Mouse (Mus musculus) frontal cortex, postnatal 36 days (tissue): Measurements from ENCODE around the gene Zdhhc9.

Source experiments
- DNase-seq, 2 experiments: peaks; one replicate each; pipeline ENCODE4 v3.0.0; 2022; ENCODE audit warnings: low spot score in 2 of 2

Gene Zdhhc9

DNA sequence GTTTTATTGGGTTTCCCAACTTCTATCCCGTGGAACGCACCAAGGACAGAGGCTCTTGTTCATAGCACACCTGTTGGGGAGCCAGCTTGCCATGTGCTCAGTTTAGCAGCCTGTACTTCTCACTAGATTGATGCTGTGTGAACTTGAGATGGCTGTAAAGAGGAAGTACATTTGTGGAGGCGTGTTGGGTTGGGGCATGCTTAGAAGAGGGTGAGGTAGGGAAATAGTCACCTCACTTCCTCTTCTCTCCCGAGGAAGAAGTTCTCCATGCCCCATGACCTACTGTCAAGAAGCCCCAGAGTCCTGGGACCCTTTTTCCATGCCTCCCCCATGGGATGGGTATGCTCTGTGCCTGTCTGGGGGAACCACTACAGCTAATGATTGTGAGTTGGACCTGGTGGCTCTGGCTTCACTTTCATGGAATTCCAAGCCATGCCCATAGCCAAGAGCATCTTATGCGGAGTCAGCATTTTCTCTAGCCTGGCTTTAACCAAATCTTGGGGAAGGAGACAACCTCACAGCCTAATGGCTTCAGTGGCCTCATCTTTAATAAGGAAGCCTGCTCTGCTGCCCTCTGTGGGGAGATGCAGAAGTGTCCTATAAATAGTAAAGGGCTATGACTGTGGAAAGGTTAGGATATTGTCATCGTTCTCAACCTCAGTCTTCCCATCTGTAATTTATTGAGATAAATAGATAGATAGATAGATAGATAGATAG is 81.0 kb downstream of the Zdhhc9 start:
- DNase-seq = no peak

DNA sequence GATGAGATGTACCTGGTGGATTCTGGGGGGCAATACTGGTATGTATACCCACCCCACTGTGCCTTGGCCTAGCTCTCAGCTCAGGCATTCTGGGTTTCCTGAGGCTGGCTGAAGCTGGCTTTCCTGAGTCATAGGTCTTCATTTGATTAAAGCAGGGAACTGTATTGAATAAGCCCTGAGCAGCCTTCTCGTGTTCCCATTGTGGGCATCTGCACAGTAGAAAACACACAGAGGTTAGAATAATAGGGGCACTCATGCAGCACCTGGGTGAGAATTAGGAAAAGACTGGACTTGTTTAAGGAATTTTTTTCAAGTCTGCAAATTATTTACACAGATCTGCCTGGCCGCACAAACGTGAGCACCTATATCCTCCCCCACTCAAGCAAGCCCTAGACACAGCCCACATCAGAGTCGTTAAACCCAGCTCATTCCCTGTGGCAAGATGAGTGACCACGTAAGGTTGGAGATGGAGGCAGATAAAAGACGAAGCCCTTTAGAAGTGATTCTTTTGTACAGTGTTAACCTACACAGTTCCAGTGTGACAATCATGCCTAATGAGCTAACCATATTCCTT is 81.7 kb downstream of the Zdhhc9 start:
- no peak for DNase-seq

DNA sequence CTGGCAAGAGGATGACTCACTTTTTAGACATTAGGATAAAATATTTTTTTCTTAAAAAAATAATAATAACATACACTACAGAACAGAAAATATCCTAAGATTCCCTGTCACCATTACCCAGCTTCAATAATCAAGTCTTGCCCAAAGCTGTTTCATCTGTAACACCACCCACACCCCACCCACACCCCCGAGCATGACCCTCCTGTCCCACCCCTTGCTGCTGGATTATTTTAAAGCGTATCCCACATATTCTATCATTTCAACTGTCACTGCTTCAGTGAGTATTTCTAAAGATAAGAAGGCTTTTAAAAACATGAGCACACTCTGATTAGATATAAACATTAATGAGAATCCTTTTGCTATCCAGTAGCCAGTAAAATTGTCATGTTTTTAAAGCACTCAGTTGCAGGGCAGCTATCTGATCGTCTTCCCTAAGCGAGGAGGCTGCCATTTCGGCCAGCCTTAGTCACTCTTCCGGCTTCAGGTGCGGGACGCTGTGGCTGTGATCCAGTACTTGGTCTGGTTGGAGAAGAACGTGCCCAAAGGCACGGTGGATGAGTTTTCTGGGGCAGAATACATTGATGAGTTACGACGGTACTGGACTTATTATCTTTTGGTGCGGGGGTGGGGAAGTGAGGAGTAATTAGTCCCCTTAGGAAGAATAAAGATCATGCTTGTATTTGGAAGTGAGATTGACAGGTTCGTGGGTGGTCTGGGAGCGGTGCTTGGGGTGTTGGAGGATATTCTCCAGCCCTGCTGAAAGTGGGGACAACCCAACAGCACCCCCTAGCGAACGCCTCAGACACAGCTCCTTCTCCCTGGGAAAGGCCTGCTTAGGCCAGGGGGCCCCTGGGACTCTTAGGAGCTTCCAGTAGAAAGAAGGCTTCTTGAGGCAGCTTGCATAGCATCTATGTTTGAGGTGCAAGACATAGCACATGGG is 84.3 kb downstream of the Zdhhc9 start:
- peak; percentile 47 to 61 for DNase-seq
